Mouse (Mus musculus) limb, embryonic 12.5 days (tissue): ENCODE data around the gene Ccdc69. TPM values are rescaled to one million over a fixed set of nuclear protein-coding genes. Genes with fewer than 3 reads are reported as not detected.
A peak's percentile ranks its signal among the peaks of the same experiment; 100 is the strongest.
"Not testable (repeated sequence)": the region's sequence is repeated elsewhere in the genome, so short reads cannot be mapped to it uniquely, and the experiment has no call there.

Experiments used
- ATAC-seq: fragments of 200-750 bp; cut with Nextera tagmentation; 2 replicates; pipeline ENCODE4 v1.8.0; 2017; ENCODE audit warnings: low read depth, moderate TSS enrichment; ENCODE audit not compliant: insufficient number of reproducible peaks, insufficient read depth, low FRiP score, low TSS enrichment
- H3K27ac ChIP-seq: fragments of 300-500 bp; sonication (generic); 2 replicates; pipeline ENCODE4 v1.5.1; 2016; ENCODE audit warnings: mild to moderate bottlenecking, moderate library complexity
- H3K27me3 ChIP-seq: fragments of 300-500 bp; sonication (generic); 2 replicates; pipeline ENCODE4 v1.6.1; 2016; ENCODE audit warnings: mild to moderate bottlenecking, moderate library complexity
- H3K36me3 ChIP-seq: fragments of 300-500 bp; sonication (generic); 2 replicates; pipeline ENCODE4 v1.6.1; 2016; ENCODE audit warnings: mild to moderate bottlenecking, moderate library complexity
- H3K4me1 ChIP-seq: fragments of 300-500 bp; sonication (generic); replicated peaks from 2 replicates; pipeline ENCODE4 v1.6.1; 2016
- H3K4me2 ChIP-seq: fragments of 300-500 bp; sonication (generic); 2 replicates; pipeline ENCODE4 v1.6.1; 2016; ENCODE audit warnings: mild to moderate bottlenecking, moderate library complexity
- H3K4me3 ChIP-seq: fragments of 300-500 bp; sonication (generic); replicated peaks from 2 replicates; pipeline ENCODE4 v1.5.1; 2016; ENCODE audit warnings: mild to moderate bottlenecking
- H3K9ac ChIP-seq: fragments of 300-500 bp; sonication (generic); replicated peaks from 2 replicates; pipeline ENCODE4 v1.6.1; 2016; ENCODE audit warnings: mild to moderate bottlenecking, moderate library complexity
- H3K9me3 ChIP-seq: fragments of 300-500 bp; sonication (generic); 2 replicates; pipeline ENCODE4 v1.6.1; 2016; ENCODE audit warnings: mild to moderate bottlenecking, moderate library complexity
- WGBS: fragments of 180-500 bp; shearing (Covaris S2); methylation state at CpG from one replicate; pipeline ENCODE4 v1.1.7; 2016; 5-methylcytosine and 5-hydroxymethylcytosine counted together
- polyA plus RNA-seq: library from polyadenylated mRNA; unstranded; fragments of >200 nt; fragmentation: Nextera tagmentation; extraction: Ambion mirVana; gene quantifications from 2 replicates; pipeline ENCODE4 v1.2.1, GENCODE M21; 2016

Gene Ccdc69
- polyA plus RNA-seq = 0.24 and 0.29 TPM in 2 replicates

- H3K4me1 ChIP-seq = peaks cover 11% of the 10 kb centered on the region
- under 1% methylated on average over 50 of the region's 50 CpGs for WGBS
- peaks cover 26% of the 10 kb centered on the region for H3K27me3 ChIP-seq
- peak within 1 kb of the TSS; percentile 95 for H3K4me2 ChIP-seq
- peak; percentile 66 for ATAC-seq
- peak within 1 kb of the TSS; percentile 58 for H3K9ac ChIP-seq
- no peak within 1 kb of the TSS for H3K27ac ChIP-seq
- H3K4me3 ChIP-seq = peak within 1 kb of the TSS; percentile 47
- 0 out of 2 replicates have a peak, but pooled peaks cover 5% of the 10 kb centered on the region for H3K9me3 ChIP-seq
- H3K36me3 ChIP-seq = no peaks in the 10 kb centered on the region
These were observed at the start of gene Ccdc69 for GRCm38 (mm10) chr11:55077331-55078231. TSS of gene Ccdc69 (minus strand) at chr11:55078131.

- Histone ChIP-seq H3K9ac (no peak overlapping the region), H3K27ac (no peak overlapping the region), H3K9me3 (no peaks in the 10 kb centered on the region), H3K4me3 (no peak overlapping the region), H3K36me3 (no peaks in the 10 kb centered on the region), H3K4me2 (no peak overlapping the region), H3K4me1 (no peaks in the 10 kb centered on the region), H3K27me3 (no peaks in the 10 kb centered on the region)
- WGBS = 83% methylated on average over 3 of the region's 3 CpGs
- ATAC-seq = no peak
These were observed 48.7 kb upstream of the Ccdc69 start for GRCm38 (mm10) chr11:55126663-55127062.

- Histone ChIP-seq H3K4me3 (no peak overlapping the region), H3K4me1 (no peaks in the 10 kb centered on the region), H3K36me3 (no peaks in the 10 kb centered on the region), H3K9me3 (0 out of 2 replicates have a peak, but pooled peaks cover 7% of the 10 kb centered on the region), H3K9ac (no peak overlapping the region), H3K27ac (no peak overlapping the region), H3K27me3 (no peaks in the 10 kb centered on the region), H3K4me2 (no peak overlapping the region)
- no peak for ATAC-seq
- WGBS = 84% methylated on average over 1 of the region's 1 CpGs
These were observed 43.5 kb upstream of the Ccdc69 start for GRCm38 (mm10) chr11:55121430-55121829.

GRCm38 (mm10) chr11:55120821-55121271, 42.9 kb upstream of the Ccdc69 start:
- H3K4me1 ChIP-seq = no peaks in the 10 kb centered on the region
- WGBS = 75% methylated on average over 8 of the region's 8 CpGs
- H3K9me3 ChIP-seq = 0 out of 2 replicates have a peak, but pooled peaks cover 7% of the 10 kb centered on the region
- no peaks in the 10 kb centered on the region for H3K27me3 ChIP-seq
- no peak overlapping the region for H3K9ac ChIP-seq
- no peak overlapping the region for H3K4me2 ChIP-seq
- H3K27ac ChIP-seq = 0 out of 2 replicates have a peak overlapping the region, but pooled peaks have one; percentile 29
- no peaks in the 10 kb centered on the region for H3K36me3 ChIP-seq
- no peak for ATAC-seq
- H3K4me3 ChIP-seq = no peak overlapping the region

- ATAC-seq = no peak
These were observed 42.3 kb upstream of the Ccdc69 start for GRCm38 (mm10) chr11:55120279-55120678.

GRCm38 (mm10) chr11:55117031-55117430, 39.1 kb upstream of the Ccdc69 start:
- Histone ChIP-seq H3K9me3 (0 out of 2 replicates have a peak, but pooled peaks cover 7% of the 10 kb centered on the region), H3K36me3 (no peaks in the 10 kb centered on the region), H3K27ac (no peak overlapping the region), H3K9ac (no peak overlapping the region), H3K27me3 (no peaks in the 10 kb centered on the region), H3K4me2 (no peak overlapping the region), H3K4me3 (no peak overlapping the region), H3K4me1 (0 out of 2 replicates have a peak, but pooled peaks cover 4% of the 10 kb centered on the region)
- no peak for ATAC-seq
- WGBS = 96% methylated on average over 2 of the region's 2 CpGs

More at GRCm38 (mm10) chr11:55120279-55120678, 42.3 kb upstream of the Ccdc69 start:
- Histone ChIP-seq H3K4me1 (no peaks in the 10 kb centered on the region), H3K36me3 (no peaks in the 10 kb centered on the region), H3K4me3 (no peak overlapping the region), H3K27ac (no peak overlapping the region), H3K27me3 (no peaks in the 10 kb centered on the region), H3K9ac (no peak overlapping the region), H3K9me3 (0 out of 2 replicates have a peak, but pooled peaks cover 7% of the 10 kb centered on the region), H3K4me2 (no peak overlapping the region)

- Histone ChIP-seq H3K27me3 (no peaks in the 10 kb centered on the region), H3K4me3 (no peak overlapping the region), H3K9ac (no peak overlapping the region), H3K27ac (no peak overlapping the region), H3K36me3 (no peaks in the 10 kb centered on the region), H3K9me3 (0 out of 2 replicates have a peak, but pooled peaks cover 7% of the 10 kb centered on the region), H3K4me1 (0 out of 2 replicates have a peak, but pooled peaks cover 4% of the 10 kb centered on the region), H3K4me2 (no peak overlapping the region)
- no peak for ATAC-seq
- 89% methylated on average over 3 of the region's 3 CpGs for WGBS
These were observed 38.1 kb upstream of the Ccdc69 start for GRCm38 (mm10) chr11:55116004-55116403.

GRCm38 (mm10) chr11:55114291-55114690, 36.4 kb upstream of the Ccdc69 start:
- H3K27me3 ChIP-seq = no peaks in the 10 kb centered on the region
- no peaks in the 10 kb centered on the region for H3K36me3 ChIP-seq
- H3K9me3 ChIP-seq = no peaks in the 10 kb centered on the region
- H3K9ac ChIP-seq = no peak overlapping the region
- H3K4me1 ChIP-seq = 0 out of 2 replicates have a peak, but pooled peaks cover 4% of the 10 kb centered on the region
- no peak overlapping the region for H3K27ac ChIP-seq
- ATAC-seq = no peak
- no peak overlapping the region for H3K4me3 ChIP-seq
- H3K4me2 ChIP-seq = no peak overlapping the region
- 74% methylated on average over 2 of the region's 2 CpGs for WGBS

- not testable (repeated sequence) for H3K27ac ChIP-seq, ATAC-seq, H3K4me1 ChIP-seq, H3K9ac ChIP-seq, H3K4me3 ChIP-seq, H3K4me2 ChIP-seq, H3K9me3 ChIP-seq, H3K27me3 ChIP-seq, H3K36me3 ChIP-seq
- 37% methylated on average over 4 of the region's 4 CpGs for WGBS
These were observed 35.9 kb upstream of the Ccdc69 start for GRCm38 (mm10) chr11:55113861-55114250.

- no peaks in the 10 kb centered on the region for H3K9me3 ChIP-seq
- H3K27ac ChIP-seq = no peak overlapping the region
- WGBS = 62% methylated on average over 7 of the region's 7 CpGs
- ATAC-seq = no peak
- no peak overlapping the region for H3K4me2 ChIP-seq
- H3K36me3 ChIP-seq = no peaks in the 10 kb centered on the region
- H3K4me1 ChIP-seq = 0 out of 2 replicates have a peak, but pooled peaks cover 4% of the 10 kb centered on the region
- no peaks in the 10 kb centered on the region for H3K27me3 ChIP-seq
- no peak overlapping the region for H3K4me3 ChIP-seq
- H3K9ac ChIP-seq = no peak overlapping the region
These were observed 35.4 kb upstream of the Ccdc69 start for GRCm38 (mm10) chr11:55113209-55113860.

GRCm38 (mm10) chr11:55110566-55111169, 32.7 kb upstream of the Ccdc69 start:
- H3K4me2 ChIP-seq = no peak overlapping the region
- no peak for ATAC-seq
- no peaks in the 10 kb centered on the region for H3K36me3 ChIP-seq

More at GRCm38 (mm10) chr11:55110566-55111169, 32.7 kb upstream of the Ccdc69 start:
- no peaks in the 10 kb centered on the region for H3K27me3 ChIP-seq
- 76% methylated on average over 7 of the region's 7 CpGs for WGBS
- H3K4me3 ChIP-seq = no peak overlapping the region
- no peak overlapping the region for H3K27ac ChIP-seq
- 0 out of 2 replicates have a peak, but pooled peaks cover 4% of the 10 kb centered on the region for H3K4me1 ChIP-seq
- H3K9ac ChIP-seq = no peak overlapping the region
- no peaks in the 10 kb centered on the region for H3K9me3 ChIP-seq
